In the genomic region with DNA sequence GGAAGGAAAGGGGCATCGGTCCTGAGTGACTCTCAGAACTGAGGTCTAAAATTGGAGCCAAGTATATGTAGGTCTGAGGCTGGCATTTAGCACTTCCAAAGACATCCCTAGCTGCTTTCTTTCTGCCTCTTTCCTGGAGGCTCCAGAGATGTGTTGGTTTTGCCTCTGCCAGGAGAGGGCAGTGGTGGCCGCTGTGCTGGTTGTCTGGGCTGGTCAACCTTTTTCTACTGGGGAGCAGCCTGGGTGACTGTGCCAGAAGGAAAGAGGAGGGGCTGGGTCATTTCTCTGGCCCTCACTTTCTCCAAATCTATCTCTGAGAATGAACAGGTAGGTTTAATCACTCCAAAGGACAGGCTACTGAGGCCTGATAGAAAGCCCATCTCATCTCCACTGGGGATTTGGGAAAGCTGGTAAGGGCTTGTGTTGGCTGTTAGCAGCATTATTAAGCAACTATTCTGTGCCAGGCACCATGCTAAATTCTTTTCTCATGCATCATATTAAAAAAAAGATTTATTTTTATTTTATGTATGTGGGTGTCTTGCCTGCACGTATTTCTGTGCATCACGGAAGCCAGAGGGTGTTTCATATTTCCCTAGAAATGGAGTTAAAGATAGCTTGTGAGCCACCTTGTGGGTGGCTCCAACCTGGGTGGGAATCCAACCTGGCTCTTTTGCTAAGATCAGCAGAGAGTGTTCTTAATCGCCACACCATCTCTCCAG, we compare ENCODE assay signal across 9 mouse cellular contexts. TPM values are rescaled to one million over a fixed set of nuclear protein-coding genes. Genes with fewer than 3 reads are reported as not detected.
DNase-seq lines count a peak whose midpoint lies in the region; ATAC-seq and TF ChIP-seq lines count a peak whose summit lies in the region.
"Had no signal": no experiment of that assay in that cellular context is flagged by ENCODE, and none has a peak within 500 bp of the region (broad histone marks: within the 10 kb centered on the region; RNA-seq: fewer than 3 reads in every experiment).

No protein-coding gene starts in this region.

- peak; percentile 83 for ATAC-seq in frontal cortex, adult (ENCODE audit: low TSS enrichment)
- no peak for ATAC-seq in liver, embryonic 14.5 days (ENCODE audit: insufficient read depth)

- peaks cover 0 to 2% of the 10 kb centered on the region in 2 experiments; a peak in 2 of 4 replicates for H3K4me1 ChIP-seq in liver, embryonic 14.5 days (replicated peaks; ENCODE audit: control insufficient read depth in 2 of 2, insufficient read depth in 2 of 2, low read length in 1 of 2)

- peak; percentile 65 for TF ChIP-seq CTCF in liver, embryonic 14.5 days (IDR thresholded peaks at IDR 0.05; ENCODE audit: low read depth)

- H3K9me3 ChIP-seq in liver, embryonic 14.5 days (ENCODE audit: control insufficient read depth, low read length), result no peaks in the 10 kb centered on the region
- H3K9me3 ChIP-seq: heart, embryonic 13.5 days had no signal

- DNase-seq in frontal cortex, postnatal 10 days (ENCODE audit: low spot score in 2 of 2), result no peak
- DNase-seq in retina, embryonic 14.5 days (ENCODE audit: low spot score), result peak; percentile 28
- DNase-seq in retina, postnatal 1 day, result no peak
- peak; percentile 62 to 75 for DNase-seq in frontal cortex, adult 2 months (ENCODE audit: extremely low spot score in 1 of 2, low spot score in 1 of 2)
- no peak for DNase-seq in liver, embryonic 14.5 days (ENCODE audit: low read depth in 3 of 3, low spot score in 3 of 3)
- peak; percentile 62 for DNase-seq in testis, postnatal 10 days (ENCODE audit: low spot score)
- DNase-seq in cerebellum, adult 11 months, result no peak

- H3K27ac ChIP-seq in liver, embryonic 14.5 days, result no peak overlapping the region
- H3K27ac ChIP-seq: heart, embryonic 13.5 days had no signal

- H3K27me3 ChIP-seq in liver, embryonic 14.5 days (ENCODE audit: control insufficient read depth, insufficient read depth, low read length), result no peaks in the 10 kb centered on the region

- no peak overlapping the region for H3K4me2 ChIP-seq in liver, embryonic 14.5 days (ENCODE audit: low read depth)
- H3K4me2 ChIP-seq: heart, embryonic 13.5 days had no signal

- H3K9ac ChIP-seq in liver, embryonic 14.5 days (replicated peaks), result no peak overlapping the region
- H3K9ac ChIP-seq: heart, embryonic 13.5 days had no signal

- 55% methylated on average over 5 of the region's 5 CpGs for WGBS in liver, embryonic 14.5 days (ENCODE audit: insufficient replicate concordance)

- TF ChIP-seq EP300 in liver, embryonic 14.5 days (IDR thresholded peaks at IDR 0.05; ENCODE audit: low read depth), result no peak

- H3K4me3 ChIP-seq in liver, embryonic 14.5 days (ENCODE audit: insufficient read depth in 1 of 2, low read depth in 2 of 2, low read length in 2 of 2), result no peak overlapping the region
- H3K4me3 ChIP-seq: heart, embryonic 13.5 days had no signal

- H3K36me3 ChIP-seq in liver, embryonic 14.5 days (replicated peaks; ENCODE audit: control insufficient read depth, insufficient read depth, low read depth), result no peaks in the 10 kb centered on the region
- H3K36me3 ChIP-seq: heart, embryonic 13.5 days had no signal

RNA-seq across cellular contexts. Expression of a gene that starts 28.0 kb away (rescaled TPM):
- polyA plus RNA-seq in frontal cortex, adult 2 months (2012; rRNA removed), result 2.0 and 3.3 TPM in 2 replicates
- polyA plus RNA-seq in liver, embryonic 14.5 days (2012; rRNA removed), result 0.15 and 0.19 TPM in 2 replicates
- polyA plus RNA-seq in liver, embryonic 14.5 days (2014; fragmentation: Nextera tagmentation; extraction: Ambion mirVana), result 0.27 TPM in 2 replicates

RNA-seq across cellular contexts. Expression of a gene that starts 48.9 kb away (rescaled TPM):
- 0.27 and 0.52 TPM in 2 replicates for polyA plus RNA-seq in frontal cortex, adult 2 months (2012; rRNA removed)
- 0.10 and 0.11 TPM in 2 replicates for polyA plus RNA-seq in liver, embryonic 14.5 days (2012; rRNA removed)
- polyA plus RNA-seq in liver, embryonic 14.5 days (2014; fragmentation: Nextera tagmentation; extraction: Ambion mirVana), result 0.18 and 0.35 TPM in 2 replicates

RNA-seq across cellular contexts. Expression of a gene that starts 57.9 kb away (rescaled TPM):
- 50.2 and 58.3 TPM in 2 replicates for polyA plus RNA-seq in frontal cortex, adult 2 months (2012; rRNA removed)
- 13.1 and 17.2 TPM in 2 replicates for polyA plus RNA-seq in liver, embryonic 14.5 days (2012; rRNA removed)
- polyA plus RNA-seq in liver, embryonic 14.5 days (2014; fragmentation: Nextera tagmentation; extraction: Ambion mirVana), result 21.3 and 23.7 TPM in 2 replicates

Comparison
In these comparisons a context has a peak if more than half of its experiments do, and no peak if none do; other contexts are left out.
1. DNase-seq: peak in retina, embryonic 14.5 days (single experiment), frontal cortex, adult 2 months (2 of 2) and testis, postnatal 10 days (single experiment); none in frontal cortex, postnatal 10 days (0 of 2), retina, postnatal 1 day (single experiment), liver, embryonic 14.5 days (0 of 3) and cerebellum, adult 11 months (single experiment).